In genomic region chr11:83584232-83584631, GRCm38 (mm10) we compare ENCODE assay signal across 22 mouse cellular contexts. TPM values are rescaled to one million over a fixed set of nuclear protein-coding genes. Genes with fewer than 3 reads are reported as not detected.
DNase-seq lines count a peak whose midpoint lies in the region; ATAC-seq and TF ChIP-seq lines count a peak whose summit lies in the region.
"Had no signal": no experiment of that assay in that cellular context is flagged by ENCODE, and none has a peak within 500 bp of the region (broad histone marks: within the 10 kb centered on the region; RNA-seq: fewer than 3 reads in every experiment).

No protein-coding gene starts in this region.

- H3K27ac ChIP-seq in liver, adult 2 months (replicated peaks; ENCODE audit: insufficient read depth, low read depth, low read length): no peak overlapping the region
- no peak overlapping the region for H3K27ac ChIP-seq in CH12.LX (ENCODE audit: insufficient read depth, low read depth)
- H3K27ac ChIP-seq: embryonic facial prominence, embryonic 10.5 days; forebrain, embryonic 13.5 days; gastrocnemius, adult 2 months; heart, embryonic 10.5 days; hindbrain, embryonic 14.5 days had no signal

- dilution Hi-C loops in CH12.LX (cut with MboI; ENCODE audit: extremely low pct_ligation_motif_present, extremely low pct_unique_long_range_greater_than_20kb, low sequenced_read_pairs): no loop called here

- H3K36me3 ChIP-seq in liver, adult 2 months (ENCODE audit: control insufficient read depth, insufficient read depth, low read length): no peaks in the 10 kb centered on the region
- H3K36me3 ChIP-seq in CH12.LX (replicated peaks in 1 of 2; ENCODE audit: control insufficient read depth in 1 of 2, insufficient read depth in 1 of 2, low read length in 1 of 2): no peaks in the 10 kb centered on the region
- H3K36me3 ChIP-seq: embryonic facial prominence, embryonic 10.5 days; heart, embryonic 10.5 days had no signal

- no peak for TF ChIP-seq EP300 in CH12.LX (IDR thresholded peaks at IDR 0.05; ENCODE audit: low read length)

- ATAC-seq in common myeloid progenitor, adult 5-6 weeks (replicated peaks; ENCODE audit: low read depth, poor library complexity, severe bottlenecking): 0 out of 2 replicates have a peak, but pooled peaks have one; percentile 45
- ATAC-seq: activated CD4-positive, CD25-positive, alpha-beta regulatory T cell, adult 4 months; CD4-positive, CD25-positive, alpha-beta regulatory T cell, adult 4 months; forebrain, embryonic 13.5 days had no signal

- no peaks in the 10 kb centered on the region for H3K79me2 ChIP-seq in liver, adult 2 months (ENCODE audit: control insufficient read depth, insufficient read depth, low read length)
- H3K79me2 ChIP-seq in CH12.LX (replicated peaks; ENCODE audit: control insufficient read depth, extremely low read depth, insufficient read depth, poor library complexity, severe bottlenecking): no peaks in the 10 kb centered on the region

- H3K9me3 ChIP-seq in CH12.LX (replicated peaks; ENCODE audit: low read length): no peaks in the 10 kb centered on the region
- H3K9me3 ChIP-seq: embryonic facial prominence, embryonic 10.5 days; forebrain, embryonic 13.5 days; heart, embryonic 10.5 days had no signal

- peaks cover 4% of the 10 kb centered on the region for H3K4me1 ChIP-seq in liver, adult 2 months (ENCODE audit: control insufficient read depth, insufficient read depth, low read length)
- peaks cover 3 to 14% of the 10 kb centered on the region in 2 experiments; a peak in 2 of 4 replicates for H3K4me1 ChIP-seq in CH12.LX (ENCODE audit: control insufficient read depth in 1 of 2, insufficient read depth in 2 of 2)
- H3K4me1 ChIP-seq: forebrain, embryonic 13.5 days had no signal

- H3K27me3 ChIP-seq in liver, adult 2 months (ENCODE audit: control insufficient read depth, insufficient read depth, low read length): no peaks in the 10 kb centered on the region
- H3K27me3 ChIP-seq in CH12.LX (replicated peaks): peaks cover 3% of the 10 kb centered on the region
- H3K27me3 ChIP-seq: forebrain, embryonic 13.5 days had no signal

- 59% methylated on average over 2 of the region's 2 CpGs for WGBS in liver, adult 2 months

- no peak overlapping the region for H3K9ac ChIP-seq in liver, adult 2 months (ENCODE audit: low read depth, low read length)
- H3K9ac ChIP-seq in CH12.LX (ENCODE audit: insufficient read depth, low read depth): no peak overlapping the region
- H3K9ac ChIP-seq: forebrain, embryonic 13.5 days; hindbrain, embryonic 14.5 days had no signal

- in situ Hi-C loops in CH12.LX (cut with MboI; ENCODE audit: low pct_ligation_motif_present, low pct_unique_long_range_greater_than_20kb, low sequenced_read_pairs): no loop called here

- TF ChIP-seq POLR2A in liver, adult 2 months (IDR thresholded peaks at IDR 0.05; ENCODE audit: extremely low read depth, insufficient read depth, low read length): no peak
- TF ChIP-seq POLR2A in CH12.LX (IDR thresholded peaks at IDR 0.05; ENCODE audit: low read depth, low read length): no peak

- peak; percentile 52 for TF ChIP-seq RAD21 in CH12.LX (IDR thresholded peaks at IDR 0.05; ENCODE audit: low read depth, low read length)

- TF ChIP-seq CTCF in liver, adult 2 months (IDR thresholded peaks at IDR 0.05; ENCODE audit: low read depth, low read length): no peak
- TF ChIP-seq CTCF in CH12.LX (conservative IDR thresholded peaks at IDR 0.05 in 1 of 2, IDR thresholded peaks at IDR 0.05 in 1 of 2; ENCODE audit: low read depth in 2 of 2, low read length in 2 of 2): peak in 1 of 2 experiments; percentile 54; a peak in 2 of 4 replicates

- DNase-seq in liver, adult 2 months (ENCODE audit: extremely low read depth, low read depth, low spot score): peak; percentile 40
- DNase-seq in liver (no peak), CH12.LX (ENCODE audit: extremely low read depth) (no peak)
- DNase-seq in spleen, adult 18-20 months: no peak
- no peak for DNase-seq in urinary bladder, postnatal 10 days (ENCODE audit: low spot score)
- DNase-seq: adrenal gland, postnatal 14 days; B cell, adult 2 months; cerebellum, adult 18-20 months; cerebellum, adult 9-11 months; cerebellum, postnatal 36 days; gastrocnemius, adult 2 months; gastrocnemius, postnatal 25 days; heart, adult 18-20 months; heart, postnatal 10 days had no signal

- no peak overlapping the region for H3K4me3 ChIP-seq in liver, adult 2 months (ENCODE audit: insufficient read depth, low read depth, low read length)
- no peak overlapping the region for H3K4me3 ChIP-seq in CH12.LX (replicated peaks in 1 of 3; ENCODE audit: low read depth in 2 of 3, low read length in 2 of 3, poor library complexity in 1 of 3)
- H3K4me3 ChIP-seq: embryonic facial prominence, embryonic 10.5 days; forebrain, embryonic 13.5 days; gastrocnemius, adult 2 months; heart, embryonic 10.5 days had no signal

- H3K4me2 ChIP-seq in CH12.LX (ENCODE audit: insufficient read depth, low read depth, poor library complexity, severe bottlenecking): no peak overlapping the region
- H3K4me2 ChIP-seq: forebrain, embryonic 13.5 days; hindbrain, embryonic 14.5 days had no signal

TF ChIP-seq in CH12.LX, 34 proteins besides CTCF, POLR2A, EP300 and RAD21:
- no peak for TF ChIP-seq ZKSCAN1 (IDR thresholded peaks at IDR 0.05; ENCODE audit: borderline replicate concordance, low read depth, low read length)
- peak; percentile 39 for TF ChIP-seq SMC3 (IDR thresholded peaks at IDR 0.05; ENCODE audit: low read depth, low read length)

RNA-seq across cellular contexts. Expression of gene Ccl9, which starts 5.8 kb away (rescaled TPM):
- total RNA-seq in liver, adult 2 months (2014; rRNA removed): 92.1 and 125 TPM in 2 replicates
- polyA plus RNA-seq in liver, adult 2 months (2012; rRNA removed): 45.5 and 61.7 TPM in 2 replicates
- total RNA-seq in CH12.LX (2012; rRNA removed): 0.42 TPM in 1 of 2 replicates, not detected in the other
- total RNA-seq in CH12.LX (2014; rRNA removed): 0.63 and 0.67 TPM in 2 replicates
- polyA plus RNA-seq in CH12.LX (2012; ENCODE audit: insufficient read length, low read depth): 0.64 and 0.81 TPM in 2 replicates
- 81.3 and 91.6 TPM in 2 replicates for total RNA-seq in common myeloid progenitor, adult 5-6 weeks (2017)
- polyA plus RNA-seq: CD4-positive, CD25-positive, alpha-beta regulatory T cell, adult 4 months had no signal

RNA-seq across cellular contexts. Expression of gene Ccl6, which starts 8.7 kb away (rescaled TPM):
- total RNA-seq in liver, adult 2 months (2014; rRNA removed): 8.7 and 14.1 TPM in 2 replicates
- polyA plus RNA-seq in liver, adult 2 months (2012; rRNA removed): 2.5 and 3.3 TPM in 2 replicates
- total RNA-seq in CH12.LX (2012; rRNA removed) (0.13 and 0.30 TPM in 2 replicates), CH12.LX (2014; rRNA removed) (1.2 and 1.8 TPM in 2 replicates)
- 0.93 and 1.3 TPM in 2 replicates for polyA plus RNA-seq in CH12.LX (2012; ENCODE audit: insufficient read length, low read depth)
- total RNA-seq in common myeloid progenitor, adult 5-6 weeks (2017): 1.8 and 2.1 TPM in 2 replicates
- total RNA-seq: MEL had no signal
- polyA plus RNA-seq: CD4-positive, CD25-positive, alpha-beta regulatory T cell, adult 4 months had no signal

RNA-seq across cellular contexts. Expression of gene Ccl5, which starts 53.9 kb away (rescaled TPM):
- total RNA-seq in liver, adult 2 months (2014; rRNA removed): 0.37 and 1.1 TPM in 2 replicates
- polyA plus RNA-seq in liver, adult 2 months (2012; rRNA removed): 7.2 and 13.2 TPM in 2 replicates
- 0.68 TPM in 1 of 2 replicates, not detected in the other for total RNA-seq in CH12.LX (2012; rRNA removed)
- total RNA-seq in CH12.LX (2014; rRNA removed): 0.60 TPM in 1 of 2 replicates, not detected in the other
- polyA plus RNA-seq in CH12.LX (2012; ENCODE audit: insufficient read length, low read depth): 1.3 and 1.9 TPM in 2 replicates
- total RNA-seq in common myeloid progenitor, adult 5-6 weeks (2017): 2.1 and 6.3 TPM in 2 replicates
- total RNA-seq: adrenal gland, postnatal 14 days; gastrocnemius, adult 2 months; gastrocnemius, postnatal 25 days; heart, postnatal 10 days; MEL had no signal
- polyA plus RNA-seq: embryonic facial prominence, embryonic 10.5 days; forebrain, embryonic 13.5 days; heart, embryonic 10.5 days; hindbrain, embryonic 14.5 days had no signal

Comparison
In these comparisons a context has a peak if more than half of its experiments do, and no peak if none do; other contexts are left out.
1. RNA of gene Ccl9, which starts 5.8 kb away (total RNA-seq): 92.1 to 125 TPM in liver, adult 2 months and 81.3 to 91.6 TPM in common myeloid progenitor, adult 5-6 weeks; 0.42 to 0.67 TPM in CH12.LX; every median in the first group is over 10 times any median in the second.